Comparison of ENCODE assay signal across 12 mouse cellular contexts in the genomic region with DNA sequence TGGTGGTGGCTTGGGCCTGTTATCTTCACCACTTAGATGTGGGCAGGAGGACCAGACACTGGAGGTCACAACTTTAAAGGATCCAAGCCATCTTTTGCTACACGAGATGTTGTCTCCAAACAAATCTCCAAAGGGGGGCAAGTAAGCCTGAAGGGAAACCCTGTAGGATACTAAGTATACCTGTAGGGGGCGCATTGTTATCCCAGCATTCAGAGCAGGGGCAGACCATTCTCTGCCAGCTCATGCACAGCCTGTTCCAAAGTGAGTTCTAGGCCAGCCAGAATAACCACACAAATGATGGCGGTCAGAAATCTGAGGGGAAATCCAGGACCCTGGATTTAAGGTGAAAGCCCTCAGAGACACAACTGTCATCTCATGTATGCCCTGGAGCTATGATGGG. TPM values are rescaled to one million over a fixed set of nuclear protein-coding genes. Genes with fewer than 3 reads are reported as not detected.
A peak's percentile ranks its signal among the peaks of the same experiment; 100 is the strongest.
DNase-seq lines count a peak whose midpoint lies in the region; ATAC-seq and TF ChIP-seq lines count a peak whose summit lies in the region.
"Had no signal": no experiment of that assay in that cellular context is flagged by ENCODE, and none has a peak within 500 bp of the region (broad histone marks: within the 10 kb centered on the region; RNA-seq: fewer than 3 reads in every experiment).

No protein-coding gene starts in this region.

- ATAC-seq in erythroblast, adult 5-6 weeks (replicated peaks; ENCODE audit: low FRiP score, poor library complexity, severe bottlenecking) = peak; percentile 61
- ATAC-seq in stomach, postnatal 0 days (ENCODE audit: low FRiP score, low TSS enrichment) = no peak
- ATAC-seq: Patski had no signal

- no peak for DNase-seq in gastrocnemius, adult 2 months
- no peak for DNase-seq in gastrocnemius, postnatal 10 days
- peak; percentile 29 for DNase-seq in thymus, adult 2 months
- no peak for DNase-seq in thymus, postnatal 4 days
- DNase-seq in stomach, postnatal 0 days (ENCODE audit: low spot score) = no peak
- no peak for DNase-seq in right cerebral cortex, postnatal 14 days
- no peak for DNase-seq in cerebellum, adult 9-11 months
- DNase-seq: heart, postnatal 10 days had no signal

- peak; percentile 63 for TF ChIP-seq CTCF in gastrocnemius, adult 2 months (IDR thresholded peaks at IDR 0.05)
- TF ChIP-seq CTCF in thymus, adult 2 months (IDR thresholded peaks at IDR 0.05; ENCODE audit: borderline replicate concordance, control insufficient read depth, extremely low read depth, insufficient read depth, low read length, poor library complexity) = no peak
- TF ChIP-seq CTCF in stomach, postnatal 0 days (IDR thresholded peaks at IDR 0.05; ENCODE audit: low read depth) = peak; percentile 75

- TF ChIP-seq POLR2A in thymus, adult 2 months (IDR thresholded peaks at IDR 0.05; ENCODE audit: control insufficient read depth, extremely low read depth, insufficient read depth, low read length, poor library complexity) = no peak

- H3K36me3 ChIP-seq in thymus, adult 2 months (ENCODE audit: control insufficient read depth, insufficient read depth, low read length) = peaks cover 40% of the 10 kb centered on the region
- peaks cover 18% of the 10 kb centered on the region for H3K36me3 ChIP-seq in stomach, postnatal 0 days (ENCODE audit: control insufficient read depth, insufficient read depth, low read length)

- intact Hi-C loops in gastrocnemius, adult 2 months (cut with DNase I) = loop anchor here (1.0 kb wide), 1 partner anchor 43 kb away; no protein-coding TSS in a partner anchor

- no peak overlapping the region for H3K4me3 ChIP-seq in gastrocnemius, adult 2 months
- no peak overlapping the region for H3K4me3 ChIP-seq in thymus, adult 2 months (ENCODE audit: control insufficient read depth, insufficient read depth, low read length)
- H3K4me3 ChIP-seq in stomach, postnatal 0 days (ENCODE audit: low read depth, low read length) = no peak overlapping the region
- H3K4me3 ChIP-seq: embryonic facial prominence, embryonic 13.5 days; neural tube, embryonic 13.5 days had no signal

- no peaks in the 10 kb centered on the region for H3K27me3 ChIP-seq in thymus, adult 2 months (ENCODE audit: control insufficient read depth, insufficient read depth, low read length)
- no peaks in the 10 kb centered on the region for H3K27me3 ChIP-seq in stomach, postnatal 0 days (ENCODE audit: control insufficient read depth, insufficient read depth, low read length)
- H3K27me3 ChIP-seq: embryonic facial prominence, embryonic 13.5 days; neural tube, embryonic 13.5 days; Patski had no signal

- no peak for TF ChIP-seq EP300 in stomach, postnatal 0 days (optimal IDR thresholded peaks at IDR 0.05)

- peaks cover 8% of the 10 kb centered on the region for H3K4me1 ChIP-seq in thymus, adult 2 months (replicated peaks; ENCODE audit: control insufficient read depth, insufficient read depth, low read length)
- no peaks in the 10 kb centered on the region for H3K4me1 ChIP-seq in stomach, postnatal 0 days (replicated peaks; ENCODE audit: control insufficient read depth, insufficient read depth)

- no peak overlapping the region for H3K9ac ChIP-seq in stomach, postnatal 0 days (ENCODE audit: low read length)
- H3K9ac ChIP-seq: embryonic facial prominence, embryonic 13.5 days; neural tube, embryonic 13.5 days had no signal

- no peak overlapping the region for H3K27ac ChIP-seq in gastrocnemius, adult 2 months
- no peak overlapping the region for H3K27ac ChIP-seq in thymus, adult 2 months (ENCODE audit: control insufficient read depth, insufficient read depth, low read length)
- no peak overlapping the region for H3K27ac ChIP-seq in stomach, postnatal 0 days (replicated peaks)
- H3K27ac ChIP-seq: embryonic facial prominence, embryonic 13.5 days; neural tube, embryonic 13.5 days had no signal

- H3K9me3 ChIP-seq in stomach, postnatal 0 days (ENCODE audit: control insufficient read depth, low read length) = no peaks in the 10 kb centered on the region
- H3K9me3 ChIP-seq: embryonic facial prominence, embryonic 13.5 days; neural tube, embryonic 13.5 days had no signal

- WGBS in thymus, adult 2 months = 87% methylated on average over 3 of the region's 3 CpGs
- WGBS in stomach, postnatal 0 days = 61% methylated on average over 3 of the region's 3 CpGs

- no peak overlapping the region for H3K4me2 ChIP-seq in stomach, postnatal 0 days (replicated peaks; ENCODE audit: low read depth)
- H3K4me2 ChIP-seq: embryonic facial prominence, embryonic 13.5 days; neural tube, embryonic 13.5 days had no signal

RNA-seq across cellular contexts. Expression of a gene that starts 23.4 kb away (rescaled TPM):
- 100 to 1,000 TPM; 211 to 236 TPM for total RNA-seq in gastrocnemius, adult 2 months (2021)
- total RNA-seq in gastrocnemius, postnatal 10 days (2021) = 100 to 1,000 TPM; 237 to 250 TPM
- polyA plus RNA-seq in thymus, adult 2 months (2012; rRNA removed) = 274 and 275 TPM in 2 replicates
- total RNA-seq in erythroblast, adult 5-6 weeks (2015; ENCODE audit: low replicate concordance) = 122 and 144 TPM in 2 replicates
- total RNA-seq in erythroblast, adult 5-6 weeks (2017; ENCODE audit: low replicate concordance) = 42.5 and 72.4 TPM in 2 replicates
- polyA plus RNA-seq in stomach, postnatal 0 days (2015; fragmentation: Nextera tagmentation; extraction: Ambion mirVana) = 345 and 377 TPM in 2 replicates

RNA-seq across cellular contexts. Expression of a gene that starts 40.1 kb away (rescaled TPM):
- total RNA-seq in gastrocnemius, adult 2 months (2021) = 1 to 10 TPM; 8.0 to 10.0 TPM
- 1 to 10 TPM; 4.2 to 5.7 TPM for total RNA-seq in gastrocnemius, postnatal 10 days (2021)
- 10.8 and 11.3 TPM in 2 replicates for polyA plus RNA-seq in thymus, adult 2 months (2012; rRNA removed)
- total RNA-seq in erythroblast, adult 5-6 weeks (2015; ENCODE audit: low replicate concordance) = 5.2 and 6.7 TPM in 2 replicates
- 7.1 and 8.8 TPM in 2 replicates for total RNA-seq in erythroblast, adult 5-6 weeks (2017; ENCODE audit: low replicate concordance)
- polyA plus RNA-seq in stomach, postnatal 0 days (2015; fragmentation: Nextera tagmentation; extraction: Ambion mirVana) = 5.5 and 5.9 TPM in 2 replicates
